Mouse (Mus musculus) activated CD4-positive, CD25-positive, alpha-beta regulatory T cell (primary cell): ENCODE results near the gene Gsg1l2. TPM values are rescaled to one million over a fixed set of nuclear protein-coding genes. Genes with fewer than 3 reads are reported as not detected.

Source experiments
- polyA plus RNA-seq, 2 experiments: library from polyadenylated mRNA; unstranded; fragments of 100-300 nt; shearing (Covaris generic); gene quantifications; one replicate each; pipeline ENCODE4 v1.2.1; 2017

The Gsg1l2 gene
- not detected for polyA plus RNA-seq

DNA sequence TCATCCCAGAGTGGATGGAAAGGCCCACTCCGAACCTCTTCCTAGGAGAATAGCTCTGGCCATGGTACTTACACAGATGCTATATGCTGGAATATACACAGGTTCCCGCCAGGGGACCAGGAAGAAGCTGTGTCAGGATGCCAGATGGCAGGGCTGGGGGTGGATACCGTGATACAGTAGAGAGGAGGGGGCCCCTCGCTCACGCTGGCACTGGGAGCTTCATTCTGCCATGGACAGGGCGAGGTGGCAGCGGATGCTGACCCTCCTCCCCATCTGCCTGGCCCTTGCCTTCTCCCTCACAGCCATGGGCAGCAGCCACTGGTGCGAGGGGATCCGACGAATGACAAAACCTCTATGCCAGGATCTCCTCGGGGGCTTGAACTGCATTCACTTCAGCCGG is at the start of gene Gsg1l2:
Gsg1l2 (plus strand) TSS at position 230 of the 400 bp plus-strand sequence.

DNA sequence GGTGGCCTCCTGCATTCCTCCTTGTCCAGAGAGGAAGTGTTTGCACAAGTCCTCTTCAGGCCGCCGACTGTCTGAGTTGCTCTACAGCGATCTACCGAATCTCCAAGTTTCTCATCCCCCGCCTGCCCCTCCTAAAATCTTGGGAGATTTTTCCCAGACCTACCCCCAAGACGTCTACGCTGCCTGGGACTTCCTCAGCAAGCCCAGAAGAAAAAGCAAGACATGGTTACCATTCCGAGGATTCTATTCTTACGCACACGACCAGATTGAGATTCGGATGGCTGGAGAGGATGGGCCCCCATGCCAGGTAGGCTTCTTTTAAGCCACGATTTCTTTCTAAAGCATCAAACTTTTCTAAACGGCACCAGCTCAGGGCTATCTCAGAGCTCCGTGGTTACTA is 3.4 kb upstream of the Gsg1l2 start, which contains the start of gene Glp2r:
Glp2r (minus strand) TSS at position 101 of the 400 bp plus-strand sequence.

GRCm38 (mm10) chr11:67797931-67798330 is 23.5 kb downstream of the Gsg1l2 start, which contains the start of gene Dhrs7c:
Gene Dhrs7c (plus strand): TSS chr11:67798187.

Other genes starting within 250 kb of the Gsg1l2 start
- gene Rcvrn, start 79.3 kb upstream of the Gsg1l2 start, polyA plus RNA-seq, result not detected
- not detected for gene Glp2r, start 3.5 kb upstream of the Gsg1l2 start, polyA plus RNA-seq
- gene Dhrs7c, start 23.6 kb downstream of the Gsg1l2 start, polyA plus RNA-seq, result not detected
- under 1 TPM in 1 of 2 experiments, not detected in 1; 0.32 TPM for gene Usp43, start 147.5 kb downstream of the Gsg1l2 start, polyA plus RNA-seq
- under 1 TPM; 0.23 to 0.29 TPM for gene Cfap52, start 191.0 kb downstream of the Gsg1l2 start, polyA plus RNA-seq
- 10 to 100 TPM; 90.4 to 96.7 TPM for gene Stx8, start 191.6 kb downstream of the Gsg1l2 start, polyA plus RNA-seq